Mouse (Mus musculus) lung, embryonic 14.5 days (tissue): Measurements from ENCODE around the gene Irf2. TPM values are rescaled to one million over a fixed set of nuclear protein-coding genes. Genes with fewer than 3 reads are reported as not detected.
A peak's percentile ranks its signal among the peaks of the same experiment; 100 is the strongest.

Source experiments
- ATAC-seq: fragments of 200-750 bp; cut with Nextera tagmentation; 2 replicates; pipeline ENCODE4 v1.8.0; 2017; ENCODE audit warnings: mild to moderate bottlenecking, moderate TSS enrichment, moderate library complexity; ENCODE audit not compliant: insufficient read depth
- DNase-seq: peaks from one replicate; pipeline ENCODE4 v3.0.0-alpha.2; 2015
- H3K27ac ChIP-seq: fragments of 300-500 bp; sonication (generic); 2 replicates; pipeline ENCODE4 v1.5.1; 2014; ENCODE audit warnings: low read depth, mild to moderate bottlenecking, moderate library complexity
- H3K27me3 ChIP-seq: fragments of 300-500 bp; sonication (generic); 2 replicates; pipeline ENCODE4 v1.6.1; 2014; ENCODE audit warnings: low read length, control low read depth; ENCODE audit not compliant: insufficient read depth
- H3K36me3 ChIP-seq: fragments of 300-500 bp; sonication (generic); 2 replicates; pipeline ENCODE4 v1.6.1; 2014; ENCODE audit warnings: control low read depth; ENCODE audit not compliant: insufficient read depth
- H3K4me1 ChIP-seq: fragments of 300-500 bp; sonication (generic); 2 replicates; pipeline ENCODE4 v1.6.1; 2014; ENCODE audit warnings: antibody characterized with exemption, control low read depth; ENCODE audit not compliant: insufficient read depth
- H3K4me2 ChIP-seq: fragments of 300-500 bp; sonication (generic); 2 replicates; pipeline ENCODE4 v1.6.1; 2014; ENCODE audit warnings: mild to moderate bottlenecking
- H3K4me3 ChIP-seq: fragments of 300-500 bp; sonication (generic); 2 replicates; pipeline ENCODE4 v1.5.1; 2014; ENCODE audit warnings: low read depth, low read length
- H3K9ac ChIP-seq: fragments of 300-500 bp; sonication (generic); 2 replicates; pipeline ENCODE4 v1.6.1; 2014
- H3K9me3 ChIP-seq: fragments of 300-500 bp; sonication (generic); 2 replicates; pipeline ENCODE4 v1.6.1; 2016; ENCODE audit warnings: low read depth, low read length, control low read depth
- CTCF ChIP-seq: IDR thresholded peaks from 2 replicates; pipeline ENCODE4 v1.5.1; 2016; ENCODE audit warnings: antibody characterized with exemption, low read depth
- WGBS: fragments of 180-500 bp; shearing (Covaris S2); extraction: QIAGEN DNeasy Blood & Tissue Kit; methylation state at CpG from one replicate; pipeline ENCODE4 v1.1.7; 2014; 5-methylcytosine and 5-hydroxymethylcytosine counted together
- polyA plus RNA-seq: library from polyadenylated mRNA; unstranded; fragments of >200 nt; fragmentation: Nextera tagmentation; extraction: Ambion mirVana; gene quantifications from 2 replicates; pipeline ENCODE4 v1.2.1, GENCODE M21; 2014

Gene Irf2
- polyA plus RNA-seq, 1 experiment from 2014 or later = 16.8 TPM

GRCm38 (mm10) chr8:46742691-46743082 lies 3.2 kb downstream of the Irf2 start:
- peak overlapping the region; percentile 83 for H3K4me2 ChIP-seq
- H3K4me1 ChIP-seq = peaks cover 13% of the 10 kb centered on the region; the same call in 1 of the 2 replicates
- DNase-seq = no peak
- peak overlapping the region; percentile 42; the same call in 1 of the 2 replicates for H3K27ac ChIP-seq
- no peak for TF ChIP-seq CTCF
- ATAC-seq = no peak
- H3K27me3 ChIP-seq = no peaks in the 10 kb centered on the region
- H3K9me3 ChIP-seq = no peaks in the 10 kb centered on the region
- H3K9ac ChIP-seq = no peak overlapping the region
- 31% methylated on average over 5 of the region's 5 CpGs for WGBS
- no peaks in the 10 kb centered on the region for H3K36me3 ChIP-seq
- no peak overlapping the region for H3K4me3 ChIP-seq

DNA sequence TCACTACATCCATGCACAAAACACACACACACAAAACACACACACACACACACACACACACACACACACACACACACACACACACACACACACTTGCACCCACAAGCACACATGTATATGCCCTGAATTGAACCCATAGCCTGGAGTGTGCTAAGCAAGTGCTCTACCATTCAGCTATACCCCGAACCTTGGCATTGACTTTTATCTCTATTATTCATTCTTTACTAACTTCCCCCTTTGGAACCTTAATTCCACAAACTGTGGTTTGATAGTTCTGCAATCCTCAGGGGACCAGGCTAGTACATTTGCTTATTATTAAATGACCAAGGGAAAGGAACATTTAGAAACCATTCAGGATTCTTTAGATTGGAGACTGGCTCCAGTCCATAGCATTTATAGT lies 5.9 kb downstream of the Irf2 start:
- WGBS = 89% methylated on average over 1 of the region's 1 CpGs
- no peak for ATAC-seq
- no peaks in the 10 kb centered on the region for H3K27me3 ChIP-seq
- H3K4me1 ChIP-seq = peaks cover 13% of the 10 kb centered on the region; the same call in 1 of the 2 replicates
- H3K36me3 ChIP-seq = no peaks in the 10 kb centered on the region
- H3K9ac ChIP-seq = no peak overlapping the region
- no peaks in the 10 kb centered on the region for H3K9me3 ChIP-seq
- no peak for DNase-seq
- no peak overlapping the region for H3K27ac ChIP-seq
- H3K4me3 ChIP-seq = no peak overlapping the region
- TF ChIP-seq CTCF = no peak
- H3K4me2 ChIP-seq = no peak overlapping the region

DNA sequence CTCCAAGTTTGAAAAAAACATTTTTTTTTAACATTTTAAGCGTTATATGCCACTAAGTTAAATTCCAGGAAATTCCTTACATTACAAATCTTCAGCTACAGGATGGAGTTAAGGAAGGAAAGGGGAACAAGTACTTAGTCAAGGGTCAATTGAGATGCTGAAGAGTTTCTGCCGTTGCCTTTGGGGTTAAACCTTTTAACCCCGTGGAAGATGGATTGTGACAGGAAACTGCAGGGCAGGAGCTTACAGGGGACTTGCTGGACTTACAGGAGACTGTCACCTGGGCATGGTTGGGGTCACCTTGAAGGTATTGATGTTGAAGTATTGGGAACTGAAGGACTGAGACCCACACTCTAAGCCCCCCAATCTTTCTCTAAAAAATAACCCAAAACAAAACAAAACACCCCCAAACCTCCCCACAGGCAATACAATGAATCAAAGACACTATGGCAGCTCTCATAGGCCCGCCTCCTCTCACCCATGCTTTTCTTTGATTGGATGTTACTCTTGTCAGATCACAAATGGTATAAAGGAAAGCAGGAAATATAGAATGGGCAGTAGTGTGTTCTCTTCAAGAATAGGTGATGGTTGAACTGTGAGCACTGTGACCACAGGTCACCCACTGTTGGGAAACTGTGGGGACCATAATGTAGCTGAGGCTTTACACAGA lies 7.9 kb downstream of the Irf2 start:
- peaks cover 5% of the 10 kb centered on the region for H3K4me1 ChIP-seq
- DNase-seq (peak; percentile 9), ATAC-seq (no peak)
- TF ChIP-seq CTCF = no peak
- no peaks in the 10 kb centered on the region for H3K36me3 ChIP-seq
- no peak overlapping the region for H3K9ac ChIP-seq
- H3K27me3 ChIP-seq = no peaks in the 10 kb centered on the region
- no peak overlapping the region for H3K27ac ChIP-seq
- no peaks in the 10 kb centered on the region for H3K9me3 ChIP-seq
- H3K4me3 ChIP-seq = no peak overlapping the region
- WGBS = 35% methylated on average over 4 of the region's 4 CpGs
- no peak overlapping the region for H3K4me2 ChIP-seq

- ATAC-seq (no peak), DNase-seq (no peak)
- H3K27me3 ChIP-seq = no peaks in the 10 kb centered on the region
- no peak for TF ChIP-seq CTCF
- no peaks in the 10 kb centered on the region for H3K9me3 ChIP-seq
- peak overlapping the region; percentile 63; the same call in 1 of the 2 replicates for H3K27ac ChIP-seq
- H3K4me3 ChIP-seq = no peak overlapping the region
- H3K9ac ChIP-seq = no peak overlapping the region
- H3K4me1 ChIP-seq = no peaks in the 10 kb centered on the region; the same call in 1 of the 2 replicates
- WGBS = 66% methylated on average over 5 of the region's 5 CpGs
- peak overlapping the region; percentile 32; the same call in 1 of the 2 replicates for H3K4me2 ChIP-seq
- no peaks in the 10 kb centered on the region for H3K36me3 ChIP-seq
Observed at GRCm38 (mm10) chr8:46750000-46750399, 10.5 kb downstream of the Irf2 start.

DNA sequence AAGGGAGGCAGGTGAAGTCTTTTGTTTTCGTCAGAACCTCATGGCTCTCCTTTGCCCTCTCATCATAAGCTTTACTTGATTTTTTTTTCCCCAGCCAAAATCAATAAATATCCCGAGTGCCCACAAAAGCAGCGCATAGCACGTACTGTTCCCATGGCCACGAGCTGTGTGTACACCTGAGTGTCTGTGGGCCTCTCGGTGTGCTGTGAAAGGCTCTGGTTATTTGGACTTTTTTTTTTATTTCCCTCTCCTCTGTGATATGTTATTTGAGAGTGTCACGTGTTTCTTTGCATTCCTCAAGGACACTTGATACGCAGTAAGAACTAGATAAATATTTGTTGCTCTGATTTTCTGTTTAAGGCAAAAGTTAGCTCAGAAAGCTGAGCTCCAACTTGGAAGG lies 11.0 kb downstream of the Irf2 start:
- H3K36me3 ChIP-seq = no peaks in the 10 kb centered on the region
- DNase-seq (peak; percentile 49), ATAC-seq (peak; percentile 87)
- peak overlapping the region; percentile 32; the same call in 1 of the 2 replicates for H3K4me2 ChIP-seq
- no peaks in the 10 kb centered on the region for H3K27me3 ChIP-seq
- H3K9me3 ChIP-seq = no peaks in the 10 kb centered on the region
- peak overlapping the region; percentile 63; the same call in 1 of the 2 replicates for H3K27ac ChIP-seq
- WGBS = 48% methylated on average over 8 of the region's 8 CpGs
- H3K4me3 ChIP-seq = no peak overlapping the region
- H3K9ac ChIP-seq = no peak overlapping the region
- no peaks in the 10 kb centered on the region; the same call in 1 of the 2 replicates for H3K4me1 ChIP-seq
- TF ChIP-seq CTCF = no peak

DNA sequence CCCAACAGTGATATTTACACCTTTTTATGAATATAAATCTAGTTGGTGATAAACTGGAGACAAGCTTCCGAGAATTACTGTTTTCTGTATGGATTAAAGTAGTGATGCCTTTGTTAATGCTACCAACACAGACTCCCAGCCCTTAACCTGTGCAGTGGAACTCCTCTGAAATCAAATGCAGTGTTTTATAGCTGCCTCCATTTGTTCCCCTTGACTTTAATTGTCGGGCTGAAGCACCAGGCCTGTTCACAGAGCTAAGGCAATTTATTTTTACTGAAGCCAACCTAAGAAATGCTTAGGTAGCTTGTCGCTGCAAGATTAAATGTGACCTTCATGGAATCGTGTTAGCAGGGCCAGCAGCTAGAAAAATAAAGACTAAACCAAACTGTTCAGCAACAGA lies 11.6 kb downstream of the Irf2 start:
- Histone ChIP-seq H3K9ac (no peak overlapping the region), H3K4me1 (no peaks in the 10 kb centered on the region; the same call in 1 of the 2 replicates), H3K4me2 (no peak overlapping the region), H3K27ac (peak overlapping the region; percentile 22; the same call in 1 of the 2 replicates), H3K4me3 (no peak overlapping the region), H3K36me3 (no peaks in the 10 kb centered on the region), H3K9me3 (no peaks in the 10 kb centered on the region), H3K27me3 (no peaks in the 10 kb centered on the region)
- WGBS = 59% methylated on average over 4 of the region's 4 CpGs
- no peak for TF ChIP-seq CTCF
- ATAC-seq (no peak), DNase-seq (no peak)

- no peaks in the 10 kb centered on the region for H3K27me3 ChIP-seq
- H3K4me1 ChIP-seq = no peaks in the 10 kb centered on the region; the same call in 1 of the 2 replicates
- H3K4me2 ChIP-seq = no peak overlapping the region
- TF ChIP-seq CTCF = no peak
- 58% methylated on average over 12 of the region's 12 CpGs for WGBS
- DNase-seq (no peak), ATAC-seq (no peak)
- H3K36me3 ChIP-seq = no peaks in the 10 kb centered on the region
- H3K9me3 ChIP-seq = no peaks in the 10 kb centered on the region
- no peak overlapping the region for H3K4me3 ChIP-seq
- H3K27ac ChIP-seq = no peak overlapping the region
- no peak overlapping the region for H3K9ac ChIP-seq
Observed at GRCm38 (mm10) chr8:46752986-46753385, 13.5 kb downstream of the Irf2 start.
